Mouse (Mus musculus) urinary bladder, postnatal 36 days (tissue): ENCODE measurements at regions not wholly inside any gene's neighbourhood (a gene's known extent, or its start where the extent isn't known, plus 50 kb on each side); places are given as distances from the start of the nearest gene placed in this dataset.

Experiments used
- DNase-seq, 2 experiments: peaks; one replicate each; pipeline ENCODE4 v3.0.0; 2022; ENCODE audit warnings: low spot score in 2 of 2, mixed read lengths in 1 of 2

DNA sequence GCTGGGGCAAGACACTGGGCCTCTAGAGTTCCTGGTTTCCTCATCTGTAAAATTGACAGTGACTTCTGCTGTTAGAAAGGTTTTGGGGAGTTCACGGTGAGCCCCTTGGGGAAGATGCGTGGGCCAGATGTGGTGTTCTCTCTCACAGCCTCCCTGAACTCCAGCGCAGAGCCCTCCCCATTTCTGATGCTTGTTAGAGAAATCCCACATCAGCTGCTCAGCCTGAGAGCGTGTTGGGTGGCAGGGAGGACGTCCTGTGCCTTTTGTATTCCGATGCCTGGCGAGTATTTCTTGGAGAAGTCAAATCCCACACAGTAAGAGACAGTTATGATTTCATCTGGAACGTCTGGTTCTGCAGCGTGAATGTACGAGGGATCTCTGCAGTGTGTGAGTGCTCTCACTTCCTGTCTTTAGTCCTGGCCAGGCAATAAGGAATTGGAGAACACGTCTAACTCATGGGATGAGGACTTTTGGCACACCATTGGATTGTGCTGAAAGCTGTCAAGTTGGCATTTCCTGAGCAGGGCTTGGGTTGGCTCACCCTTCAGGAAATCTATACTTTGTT, 110.8 kb upstream of the Prickle1 start:
- no peak for DNase-seq

DNA sequence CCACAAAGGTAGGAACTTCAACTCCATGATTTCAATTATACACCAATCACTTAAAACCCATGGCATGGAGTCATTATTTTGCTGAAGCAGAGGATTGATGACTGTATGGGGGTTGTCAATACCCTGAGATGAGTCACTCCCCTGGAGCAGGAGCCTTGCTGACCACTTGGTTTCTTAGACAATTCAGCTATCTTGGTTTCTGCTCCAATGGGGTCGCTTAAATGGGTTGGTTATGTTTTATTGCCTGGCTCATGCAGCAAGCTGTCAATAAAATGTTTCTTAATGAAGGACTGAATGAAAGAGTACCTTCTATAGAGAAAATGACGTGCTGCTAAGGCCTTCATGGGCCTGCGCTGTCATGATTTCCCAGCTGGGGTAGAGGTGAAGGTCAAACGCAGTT, 110.0 kb upstream of the Prickle1 start:
- no peak for DNase-seq

DNA sequence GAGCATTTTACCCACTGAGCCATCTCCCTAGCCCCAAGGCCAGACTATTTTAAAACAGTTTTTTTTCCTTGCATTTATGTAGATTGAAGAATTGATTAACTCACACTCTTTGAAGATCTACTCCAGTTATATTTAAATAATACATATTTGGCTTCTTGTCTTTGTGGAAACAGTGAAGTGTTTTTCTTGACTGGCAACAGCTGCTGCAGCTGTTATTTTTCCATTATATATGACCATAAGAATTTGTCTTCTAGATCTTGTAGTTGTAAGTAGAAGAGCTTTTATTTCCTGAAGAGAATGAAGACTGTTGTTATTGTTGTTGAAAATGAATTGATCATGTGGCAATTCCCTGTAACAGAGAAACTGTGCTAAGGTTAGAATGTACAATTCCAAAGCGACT, 109.4 kb upstream of the Prickle1 start:
- DNase-seq, result no peak

DNA sequence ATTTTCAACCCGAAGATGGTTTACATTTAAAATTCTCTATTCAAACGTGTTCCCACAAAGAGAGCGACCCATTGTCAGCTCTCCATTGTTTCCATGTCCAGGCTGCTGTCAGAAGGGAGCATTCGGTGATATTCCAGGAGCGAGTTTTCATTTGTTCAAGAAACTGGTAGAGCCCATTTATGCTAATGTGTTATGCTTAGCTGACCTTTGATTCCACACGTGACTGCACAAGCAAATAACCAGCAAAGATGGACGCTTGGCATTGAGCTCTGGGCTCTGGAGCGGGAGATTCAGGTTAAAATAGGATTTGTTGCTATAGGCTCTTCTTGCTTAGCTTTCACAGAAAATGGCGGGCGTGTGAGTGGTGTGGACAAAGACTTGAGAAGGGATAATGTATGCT, 105.3 kb upstream of the Prickle1 start:
- DNase-seq, result no peak

DNA sequence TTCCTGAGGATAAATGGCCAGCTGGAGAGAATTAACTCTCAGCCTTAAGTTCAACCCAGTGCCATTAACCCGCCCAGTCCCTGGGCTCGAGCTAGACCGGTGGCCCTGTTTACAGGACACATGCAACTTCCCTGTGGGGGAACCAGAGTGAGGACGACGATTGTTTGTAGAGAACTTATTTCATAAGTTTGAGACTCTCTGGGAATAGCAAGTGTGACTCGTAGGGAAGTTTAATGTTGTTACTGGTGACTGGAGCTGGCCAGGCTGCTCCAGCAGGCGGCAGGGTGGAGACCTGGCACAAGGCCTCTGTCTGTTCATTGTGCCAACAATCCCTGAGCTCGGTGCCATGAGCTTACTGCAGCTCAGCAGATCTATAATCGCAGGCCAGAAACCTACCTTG, 104.3 kb upstream of the Prickle1 start:
- DNase-seq, result peak in 1 of 2 experiments; percentile 47

DNA sequence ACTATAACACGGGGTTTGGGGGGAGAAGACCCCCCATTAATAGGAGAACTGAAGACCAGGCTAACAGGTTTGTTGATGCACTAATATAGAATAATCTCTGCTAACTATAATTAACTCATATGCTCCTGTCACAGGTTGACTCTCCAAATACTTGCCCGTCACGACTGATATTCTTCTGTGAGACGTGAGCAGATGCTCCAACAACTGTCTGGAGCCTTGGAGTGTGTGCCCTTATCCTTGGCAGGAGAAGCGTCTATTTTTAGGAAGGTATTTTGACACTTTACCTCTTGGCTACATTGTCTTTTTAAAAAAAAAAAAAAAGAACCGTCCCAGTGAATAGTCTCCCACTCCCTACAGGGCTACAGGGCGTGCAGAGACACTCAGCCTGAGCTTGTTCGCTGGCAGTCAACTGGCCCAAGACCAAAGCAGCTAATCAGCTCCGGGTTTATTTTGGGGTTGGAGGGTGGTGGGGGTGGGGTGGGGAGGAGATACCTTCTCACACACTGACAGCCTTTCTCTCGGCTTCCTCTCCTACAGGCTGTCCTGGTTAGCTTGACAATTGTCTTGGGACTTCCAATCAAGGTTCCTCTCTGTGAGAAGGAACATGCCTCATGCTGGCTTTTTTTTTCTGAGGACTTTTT, 102.6 kb upstream of the Prickle1 start:
- no peak for DNase-seq

DNA sequence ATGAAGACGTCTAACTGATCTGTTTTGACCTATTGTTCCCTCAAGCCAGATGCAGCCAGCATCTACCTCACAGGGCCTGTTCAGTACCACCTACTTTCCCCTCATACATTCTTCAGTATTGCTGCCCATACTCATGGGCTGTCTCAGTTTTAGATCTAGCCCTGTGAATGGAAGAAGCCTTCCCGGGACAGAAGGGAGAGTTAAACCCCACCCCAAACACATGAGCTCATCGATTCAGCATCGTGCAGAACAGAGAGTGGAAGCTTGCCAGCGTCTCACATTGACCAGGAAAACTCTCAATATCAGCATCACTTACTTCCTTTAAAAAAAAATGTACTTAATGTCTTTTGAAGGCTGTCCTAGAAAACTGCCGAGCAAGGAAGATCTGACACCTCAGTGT, 95.0 kb upstream of the Prickle1 start:
- DNase-seq, result no peak

DNA sequence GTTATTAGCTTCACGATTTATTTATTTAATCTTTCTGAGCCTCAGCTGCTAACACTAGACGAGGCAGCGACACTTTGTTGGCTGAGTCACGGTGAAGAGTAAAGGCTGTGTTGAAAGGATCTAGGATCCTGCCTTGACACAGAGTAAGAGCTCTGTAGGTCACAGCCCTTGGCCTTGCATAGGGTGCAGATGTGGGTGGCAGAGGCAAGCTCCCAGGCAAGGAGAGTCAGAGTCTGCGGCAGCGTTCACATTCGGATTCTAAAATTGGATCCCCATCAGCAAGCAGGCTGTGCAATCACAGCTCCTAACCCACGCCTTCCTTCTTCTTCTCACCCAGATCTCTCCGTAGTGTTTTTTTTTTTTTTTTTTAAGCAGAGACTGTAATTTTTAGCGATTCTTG, 94.3 kb upstream of the Prickle1 start:
- DNase-seq, result no peak

DNA sequence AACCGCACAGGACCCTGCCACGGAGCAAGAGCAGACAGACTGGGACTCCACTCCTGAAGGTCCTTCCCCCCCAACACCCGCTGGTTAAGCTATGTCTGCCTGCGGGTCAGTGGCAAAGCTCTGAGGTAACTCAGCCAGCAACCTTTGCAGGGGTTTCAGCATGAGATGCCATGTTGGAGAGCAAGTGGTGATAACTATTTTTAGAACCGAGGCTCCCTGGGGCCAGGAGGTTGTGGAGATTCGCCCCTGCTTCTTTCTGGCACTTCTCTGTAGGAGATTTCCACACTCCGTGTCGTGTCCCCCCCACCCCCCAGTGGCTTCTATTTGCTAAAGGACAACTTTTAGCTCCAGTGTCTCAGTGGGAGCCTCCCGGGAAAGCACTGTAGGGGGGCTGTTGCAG, 90.7 kb upstream of the Prickle1 start:
- DNase-seq, result no peak

DNA sequence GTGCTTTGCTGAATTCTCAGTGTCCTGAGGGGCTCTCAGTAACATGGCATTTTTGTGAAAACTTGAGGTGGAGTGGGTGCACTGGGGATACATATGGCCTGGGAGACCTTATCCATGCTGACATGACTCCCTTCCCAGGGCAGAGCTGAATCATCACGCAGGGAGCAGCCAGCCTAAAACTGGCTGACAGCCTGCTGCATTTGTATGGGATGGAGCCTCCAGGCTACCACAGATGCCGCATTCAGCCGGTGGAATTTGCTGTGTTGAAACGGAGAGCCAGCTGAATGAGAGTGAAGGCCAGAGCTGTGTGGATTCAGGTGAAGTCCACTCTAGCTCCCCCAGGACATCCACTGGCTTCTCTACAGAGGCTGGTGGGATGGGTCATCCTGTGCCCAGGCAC, 85.9 kb upstream of the Prickle1 start:
- no peak for DNase-seq

DNA sequence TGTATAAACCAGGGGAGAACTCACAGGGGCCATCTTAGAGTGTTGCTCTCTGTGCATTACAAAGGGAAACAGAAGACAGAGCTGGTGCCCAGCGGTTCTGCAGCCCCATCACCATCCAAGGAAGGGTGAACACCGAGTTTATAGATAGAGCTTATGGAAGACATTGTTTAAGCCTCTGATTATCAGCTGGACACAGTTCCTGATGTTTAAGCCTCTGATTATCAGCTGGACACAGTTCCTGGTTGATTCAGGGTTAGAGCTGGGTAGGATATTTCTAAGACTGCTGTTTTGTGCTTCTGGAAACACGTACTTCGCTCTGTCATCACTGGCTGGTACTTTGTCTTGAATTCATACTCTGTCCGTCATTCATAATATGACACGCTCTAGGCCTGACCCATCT, 79.9 kb upstream of the Prickle1 start:
- DNase-seq, result no peak

DNA sequence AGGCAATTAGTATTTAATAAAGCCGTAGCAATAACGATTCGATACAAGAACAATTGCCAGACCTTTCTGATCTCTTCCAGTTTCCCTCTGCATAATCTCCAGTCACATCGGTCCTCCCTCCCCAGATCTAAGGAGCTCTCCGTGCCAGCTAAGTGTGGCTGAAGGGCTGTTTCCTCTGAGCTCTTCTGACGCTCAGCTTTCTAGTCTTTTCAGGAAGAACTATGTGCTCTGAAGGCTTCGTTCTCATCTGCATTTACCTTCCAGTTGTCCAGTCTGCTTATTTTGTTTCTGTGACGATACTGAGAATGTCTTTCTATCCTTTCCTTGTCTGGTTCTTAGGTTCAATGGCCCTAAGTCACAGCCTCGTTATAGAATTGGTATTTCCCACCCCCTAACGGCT, 78.3 kb upstream of the Prickle1 start:
- DNase-seq, result no peak

DNA sequence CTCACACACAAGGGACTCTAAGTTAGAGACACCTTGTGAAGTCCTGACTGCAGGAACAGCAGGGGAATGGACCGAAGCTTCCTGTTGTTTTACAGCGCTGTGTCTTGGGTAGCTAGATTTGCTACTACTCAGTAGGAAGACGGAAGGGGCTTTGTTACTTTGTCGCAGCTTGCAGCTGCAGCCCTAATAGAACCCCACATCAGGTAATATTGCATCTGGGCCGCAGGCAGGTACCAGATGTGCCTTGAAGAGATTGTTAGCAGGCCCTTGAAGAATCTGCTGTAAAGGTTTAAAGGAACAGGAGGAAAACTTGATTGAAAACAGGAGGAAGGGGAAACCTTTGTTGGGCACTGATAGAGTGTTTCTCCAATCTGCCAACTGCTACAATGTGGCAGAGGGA, 68.2 kb upstream of the Prickle1 start:
- no peak for DNase-seq

DNA sequence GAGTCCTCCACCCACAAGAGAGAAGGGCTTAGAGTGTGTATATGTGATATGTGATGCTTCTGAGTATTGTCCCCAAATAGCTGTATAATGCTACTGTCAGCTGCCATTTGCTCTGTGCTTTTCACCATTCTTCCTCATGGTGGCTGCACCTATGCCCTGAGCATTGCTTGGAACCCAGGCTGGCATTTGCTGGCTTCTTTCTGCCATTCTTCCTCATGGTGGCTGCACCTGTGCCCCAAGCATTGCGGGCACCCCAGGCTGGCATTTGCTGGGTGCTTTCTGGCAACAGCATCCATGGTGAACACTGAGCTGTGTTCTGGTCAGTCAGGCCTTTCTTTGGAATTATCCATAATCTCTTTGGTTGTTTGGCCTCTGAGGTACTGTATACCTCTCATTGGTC, 66.9 kb upstream of the Prickle1 start:
- DNase-seq, result no peak

DNA sequence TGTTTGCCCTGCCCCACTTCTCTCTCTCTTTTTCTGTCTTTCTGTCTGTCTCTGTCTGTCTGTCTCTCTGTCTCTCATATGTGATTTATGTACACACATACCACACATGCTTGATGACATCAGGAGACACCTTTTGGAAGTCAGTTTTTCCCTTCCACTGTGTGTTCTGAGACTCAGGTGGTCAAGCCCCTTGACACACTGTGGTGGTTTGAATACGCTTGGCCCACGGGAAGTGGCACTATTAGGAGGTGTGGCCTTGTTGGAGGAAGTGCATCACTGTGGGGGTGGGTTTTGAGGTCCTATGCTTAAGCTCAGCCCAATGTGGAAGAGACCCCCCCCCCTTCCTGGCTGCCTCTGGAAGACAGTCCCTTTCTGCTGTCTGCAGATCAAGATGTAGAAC, 66.1 kb upstream of the Prickle1 start:
- DNase-seq, result no peak

DNA sequence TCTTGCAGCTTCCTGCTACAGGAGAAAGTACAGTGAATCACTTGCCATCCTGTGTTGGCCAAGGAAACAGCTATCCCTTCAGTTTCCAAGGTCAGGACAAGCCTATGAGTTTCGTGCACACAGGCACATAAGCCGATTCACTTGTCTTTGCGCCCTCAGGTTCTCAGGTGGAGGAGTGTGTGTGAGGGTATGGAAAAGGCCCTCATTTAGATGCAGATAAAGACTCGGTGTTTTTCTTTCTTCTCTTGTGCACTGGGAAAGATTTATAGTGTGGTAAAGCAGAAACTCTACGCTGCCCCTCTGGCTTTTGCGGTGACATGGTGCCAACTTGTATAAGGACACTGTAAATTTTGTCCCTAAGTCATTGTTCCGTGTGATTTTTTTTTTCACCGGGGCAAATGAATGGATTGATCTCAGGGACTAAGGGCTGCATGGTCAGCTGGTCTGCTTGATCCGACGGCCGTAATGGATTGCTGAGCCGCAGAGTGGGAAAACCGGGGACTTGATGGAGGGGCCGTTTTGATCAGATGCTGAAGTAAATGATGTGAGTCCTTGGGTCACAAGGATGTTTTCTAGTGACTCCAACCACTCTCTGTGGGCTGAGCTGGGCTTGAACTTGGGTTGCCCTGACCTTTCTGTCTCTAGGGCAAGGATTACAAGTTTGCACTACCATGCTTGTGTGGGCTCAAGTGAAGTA, 65.4 kb upstream of the Prickle1 start:
- DNase-seq, result no peak

DNA sequence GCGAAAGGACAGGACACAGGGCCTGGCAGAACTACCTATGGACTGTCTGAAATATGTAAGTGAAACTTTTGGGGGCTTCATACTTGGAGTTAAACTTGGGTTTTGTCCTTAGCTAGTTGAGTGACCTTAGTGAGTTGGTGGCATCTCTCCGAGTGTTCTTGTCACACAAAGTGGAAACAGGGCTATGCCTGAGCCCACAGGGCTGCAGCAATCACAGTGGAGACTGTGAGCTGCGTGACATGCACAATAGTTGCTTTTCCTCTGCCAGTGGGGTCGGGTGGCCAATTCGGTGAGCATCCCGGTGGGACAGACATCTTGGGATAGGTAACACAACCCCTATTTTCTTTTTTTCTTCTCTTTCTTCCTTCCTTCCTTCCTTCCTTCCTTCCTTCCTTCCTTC, 61.5 kb upstream of the Prickle1 start:
- no peak for DNase-seq

DNA sequence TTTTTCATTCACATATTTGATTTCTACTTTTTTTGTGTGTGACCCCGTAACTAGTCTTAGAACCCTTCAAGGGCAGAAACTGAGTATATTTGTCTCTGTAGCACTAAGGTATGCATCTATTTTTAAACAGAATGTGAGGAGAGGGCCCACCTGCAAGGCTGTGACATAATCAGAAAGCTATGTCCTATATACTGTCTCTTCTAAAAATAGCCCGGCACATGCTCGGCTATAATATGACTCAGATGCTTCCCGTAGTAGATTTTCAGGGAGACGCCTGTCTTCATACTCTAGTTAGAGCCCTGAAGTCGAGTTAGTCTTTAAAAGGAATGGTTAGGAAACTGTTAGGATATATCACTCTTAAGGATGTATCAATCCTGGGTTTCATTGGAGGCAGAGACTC, 61.0 kb upstream of the Prickle1 start:
- DNase-seq, result no peak

DNA sequence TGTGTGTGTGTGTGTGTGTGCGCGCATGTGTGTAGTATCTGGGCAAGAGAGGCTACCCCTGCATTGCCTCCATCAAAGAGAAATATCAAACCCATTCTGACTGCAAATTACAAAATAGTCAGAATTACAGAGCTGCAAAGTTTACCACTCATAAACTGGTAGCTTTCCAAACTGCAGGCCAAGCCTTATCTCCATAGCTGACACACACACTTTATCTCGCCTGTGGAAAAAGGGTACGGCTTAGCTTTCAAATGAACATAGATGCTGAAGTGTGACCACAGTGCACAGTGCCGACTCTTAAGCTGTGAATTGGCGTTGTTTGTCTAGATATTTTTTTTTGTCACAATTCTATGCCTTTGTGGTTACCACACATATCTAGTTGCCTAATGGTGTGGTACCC, 60.1 kb upstream of the Prickle1 start:
- no peak for DNase-seq

DNA sequence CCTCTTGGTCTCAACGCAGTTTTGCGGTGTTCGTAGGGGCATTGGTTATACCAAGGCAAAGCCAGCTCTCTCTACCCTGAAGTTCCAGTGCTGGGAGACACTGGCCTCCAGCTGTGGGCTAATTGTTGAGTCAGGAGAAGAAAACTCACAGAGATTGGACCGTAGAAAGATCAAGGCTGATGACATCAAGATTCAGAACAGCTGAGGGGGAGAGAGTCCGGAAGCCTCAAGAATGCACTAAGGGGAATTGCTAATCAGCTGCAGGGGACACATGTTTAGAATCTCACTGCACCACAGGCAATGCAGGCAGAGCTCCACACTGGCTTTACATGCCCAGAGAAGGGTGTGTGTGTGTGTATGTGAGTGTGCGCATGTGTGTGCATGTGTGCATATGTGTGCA, 59.6 kb upstream of the Prickle1 start:
- DNase-seq, result no peak

DNA sequence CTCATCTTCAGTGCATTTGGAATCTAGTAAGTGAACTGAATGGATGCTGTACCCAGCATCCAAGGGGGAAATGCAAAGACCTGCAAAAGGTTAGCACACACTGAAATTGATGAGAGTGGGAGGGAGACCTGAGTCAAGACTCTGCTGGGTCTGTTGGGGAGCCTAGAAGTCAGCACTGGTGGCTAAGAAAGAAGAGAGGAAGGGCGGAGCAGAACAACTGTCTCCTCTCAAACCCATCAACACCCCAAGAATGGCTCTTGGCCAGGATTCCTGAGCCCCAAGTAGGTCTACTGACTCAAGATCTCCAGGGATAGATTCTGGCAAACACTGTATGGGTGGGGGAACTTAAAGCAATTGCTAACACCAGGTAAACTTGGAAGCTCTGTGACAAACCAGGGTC, 57.7 kb upstream of the Prickle1 start:
- no peak for DNase-seq

DNA sequence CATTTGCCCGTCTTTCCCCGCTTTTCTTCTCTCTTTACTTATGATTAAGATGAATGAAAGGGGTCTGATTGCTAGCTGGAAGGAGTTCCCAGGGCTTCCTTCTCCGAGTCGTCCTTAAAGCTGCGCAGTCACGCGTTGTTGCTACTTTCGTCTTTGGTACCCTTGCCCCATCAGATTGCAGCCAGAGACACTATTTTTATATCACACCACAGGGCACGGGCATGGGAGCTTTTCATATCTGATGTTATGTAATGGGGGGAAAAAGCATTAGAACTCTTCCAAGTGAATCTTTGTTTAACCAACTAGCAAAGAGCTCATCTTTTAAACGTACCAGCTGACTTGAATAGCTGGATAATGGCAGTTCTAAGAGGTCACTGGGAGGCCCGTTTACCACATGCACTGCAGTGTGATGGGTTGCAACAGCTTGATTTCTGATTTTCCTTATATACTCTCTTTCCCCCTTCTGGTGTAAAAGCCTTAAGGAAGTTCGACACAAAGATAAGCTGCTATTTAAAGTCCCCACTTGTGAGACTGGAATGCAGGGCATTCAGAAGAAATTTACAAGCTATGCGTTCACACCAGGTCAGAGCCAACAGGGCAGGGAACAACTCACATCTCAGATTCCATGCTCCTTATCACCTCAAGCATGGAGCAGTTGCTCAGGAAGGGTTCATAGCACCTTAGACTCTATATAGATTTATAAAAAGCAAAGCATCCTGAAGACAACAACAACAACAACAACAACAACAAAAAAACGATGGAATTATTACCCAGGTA, 55.5 kb upstream of the Prickle1 start:
- no peak for DNase-seq

DNA sequence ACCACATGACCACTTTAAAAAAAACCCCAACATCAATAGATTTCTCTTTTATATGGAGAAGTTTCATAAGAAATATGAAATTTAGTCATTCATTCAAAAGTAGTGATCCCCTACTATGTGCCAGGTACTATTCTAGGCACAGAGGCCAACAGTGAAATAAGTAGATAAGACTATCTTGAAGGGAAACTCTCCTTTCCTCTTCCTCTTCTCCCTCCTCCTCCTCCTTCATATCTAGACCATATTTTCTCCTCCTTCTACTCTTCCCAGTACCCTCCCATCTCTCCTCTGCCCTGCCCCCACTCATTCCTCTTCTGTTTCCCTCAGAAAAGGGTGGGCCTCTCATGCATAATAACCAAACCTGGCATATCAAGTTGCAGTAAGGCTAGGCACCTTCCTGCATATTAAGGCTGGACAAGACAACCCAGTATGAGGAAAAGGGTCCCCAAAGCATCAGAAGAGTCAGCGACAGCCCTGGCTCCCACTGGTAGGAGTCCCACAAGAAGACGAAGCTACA, 54.4 kb upstream of the Prickle1 start:
- no peak for DNase-seq
